Mouse (Mus musculus) limb, embryonic 12.5 days (tissue): ENCODE data around the gene Man2b1. TPM values are rescaled to one million over a fixed set of nuclear protein-coding genes. Genes with fewer than 3 reads are reported as not detected.
A peak's percentile ranks its signal among the peaks of the same experiment; 100 is the strongest.
"Not testable (repeated sequence)": the region's sequence is repeated elsewhere in the genome, so short reads cannot be mapped to it uniquely, and the experiment has no call there.

ENCODE experiments used
- ATAC-seq: fragments of 200-750 bp; cut with Nextera tagmentation; 2 replicates; pipeline ENCODE4 v1.8.0; 2017; ENCODE audit warnings: low read depth, moderate TSS enrichment; ENCODE audit not compliant: insufficient number of reproducible peaks, insufficient read depth, low FRiP score, low TSS enrichment
- H3K27ac ChIP-seq: fragments of 300-500 bp; sonication (generic); 2 replicates; pipeline ENCODE4 v1.5.1; 2016; ENCODE audit warnings: mild to moderate bottlenecking, moderate library complexity
- H3K27me3 ChIP-seq: fragments of 300-500 bp; sonication (generic); 2 replicates; pipeline ENCODE4 v1.6.1; 2016; ENCODE audit warnings: mild to moderate bottlenecking, moderate library complexity
- H3K36me3 ChIP-seq: fragments of 300-500 bp; sonication (generic); 2 replicates; pipeline ENCODE4 v1.6.1; 2016; ENCODE audit warnings: mild to moderate bottlenecking, moderate library complexity
- H3K4me1 ChIP-seq: fragments of 300-500 bp; sonication (generic); replicated peaks from 2 replicates; pipeline ENCODE4 v1.6.1; 2016
- H3K4me2 ChIP-seq: fragments of 300-500 bp; sonication (generic); 2 replicates; pipeline ENCODE4 v1.6.1; 2016; ENCODE audit warnings: mild to moderate bottlenecking, moderate library complexity
- H3K4me3 ChIP-seq: fragments of 300-500 bp; sonication (generic); replicated peaks from 2 replicates; pipeline ENCODE4 v1.5.1; 2016; ENCODE audit warnings: mild to moderate bottlenecking
- H3K9ac ChIP-seq: fragments of 300-500 bp; sonication (generic); replicated peaks from 2 replicates; pipeline ENCODE4 v1.6.1; 2016; ENCODE audit warnings: mild to moderate bottlenecking, moderate library complexity
- H3K9me3 ChIP-seq: fragments of 300-500 bp; sonication (generic); 2 replicates; pipeline ENCODE4 v1.6.1; 2016; ENCODE audit warnings: mild to moderate bottlenecking, moderate library complexity
- WGBS: fragments of 180-500 bp; shearing (Covaris S2); methylation state at CpG from one replicate; pipeline ENCODE4 v1.1.7; 2016; 5-methylcytosine and 5-hydroxymethylcytosine counted together
- polyA plus RNA-seq: library from polyadenylated mRNA; unstranded; fragments of >200 nt; fragmentation: Nextera tagmentation; extraction: Ambion mirVana; gene quantifications from 2 replicates; pipeline ENCODE4 v1.2.1, GENCODE M21; 2016

The Man2b1 gene
- polyA plus RNA-seq, 1 experiment from 2014 or later = 24.2 TPM

DNA sequence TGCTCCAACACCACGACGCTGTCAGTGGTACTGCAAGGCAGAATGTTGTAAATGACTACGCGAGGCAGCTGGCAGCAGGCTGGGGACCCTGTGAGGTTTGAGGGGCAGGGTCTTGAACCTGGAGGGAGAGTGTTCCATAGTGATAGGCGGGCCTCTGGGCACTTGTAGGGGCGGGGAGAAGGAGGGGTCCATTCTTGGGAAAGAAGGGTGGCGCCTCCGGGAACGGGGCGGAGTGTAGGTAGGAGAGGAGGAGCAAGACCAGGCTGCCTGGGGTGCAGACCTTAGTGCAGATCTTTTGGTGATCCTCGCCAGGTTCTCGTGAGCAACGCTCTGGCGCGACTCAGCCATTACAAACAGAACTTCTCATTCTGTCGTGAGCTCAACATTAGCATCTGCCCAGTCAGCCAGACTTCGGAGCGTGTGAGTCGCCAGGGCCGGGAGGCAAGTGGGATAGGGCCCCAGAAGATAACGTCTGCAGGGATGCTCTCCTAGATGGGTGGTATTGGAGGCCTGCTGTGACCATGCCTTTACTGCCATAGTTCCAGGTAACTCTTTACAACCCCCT, 8.5 kb downstream of the Man2b1 start:
- no peak for ATAC-seq
- Histone ChIP-seq H3K9ac (no peak overlapping the region), H3K4me2 (no peak overlapping the region), H3K4me1 (no peaks in the 10 kb centered on the region), H3K4me3 (no peak overlapping the region), H3K9me3 (no peaks in the 10 kb centered on the region), H3K36me3 (peaks cover 70% of the 10 kb centered on the region), H3K27me3 (no peaks in the 10 kb centered on the region), H3K27ac (no peak overlapping the region)
- 28% methylated on average over 21 of the region's 21 CpGs for WGBS

GRCm38 (mm10) chr8:85095051-85095450, 12.0 kb downstream of the Man2b1 start:
- WGBS = 89% methylated on average over 13 of the region's 13 CpGs

GRCm38 (mm10) chr8:85095566-85095965, 12.5 kb downstream of the Man2b1 start:
- 91% methylated on average over 7 of the region's 7 CpGs for WGBS
- no peak for ATAC-seq
- H3K36me3 ChIP-seq = peaks cover 69% of the 10 kb centered on the region

More at GRCm38 (mm10) chr8:85095051-85095450, 12.0 kb downstream of the Man2b1 start:
- Histone ChIP-seq H3K4me3 (no peak overlapping the region), H3K9ac (no peak overlapping the region), H3K36me3 (peaks cover 69% of the 10 kb centered on the region), H3K4me2 (no peak overlapping the region), H3K9me3 (no peaks in the 10 kb centered on the region), H3K27ac (no peak overlapping the region), H3K4me1 (no peaks in the 10 kb centered on the region), H3K27me3 (no peaks in the 10 kb centered on the region)
- no peak for ATAC-seq

GRCm38 (mm10) chr8:85096196-85096595, 13.1 kb downstream of the Man2b1 start:
- Histone ChIP-seq H3K4me1 (no peaks in the 10 kb centered on the region), H3K27me3 (no peaks in the 10 kb centered on the region), H3K9ac (no peak overlapping the region), H3K4me3 (no peak overlapping the region), H3K4me2 (no peak overlapping the region), H3K9me3 (no peaks in the 10 kb centered on the region), H3K36me3 (peaks cover 63% of the 10 kb centered on the region), H3K27ac (no peak overlapping the region)
- no peak for ATAC-seq
- 92% methylated on average over 16 of the region's 16 CpGs for WGBS

More at GRCm38 (mm10) chr8:85095566-85095965, 12.5 kb downstream of the Man2b1 start:
- no peaks in the 10 kb centered on the region for H3K27me3 ChIP-seq
- H3K9ac ChIP-seq = no peak overlapping the region
- no peak overlapping the region for H3K27ac ChIP-seq
- H3K4me3 ChIP-seq = no peak overlapping the region
- no peaks in the 10 kb centered on the region for H3K9me3 ChIP-seq
- H3K4me2 ChIP-seq = no peak overlapping the region
- H3K4me1 ChIP-seq = no peaks in the 10 kb centered on the region

GRCm38 (mm10) chr8:85096850-85097249, 13.8 kb downstream of the Man2b1 start:
- ATAC-seq = no peak
- Histone ChIP-seq H3K9me3 (no peaks in the 10 kb centered on the region), H3K4me1 (no peaks in the 10 kb centered on the region), H3K36me3 (peaks cover 58% of the 10 kb centered on the region), H3K27ac (no peak overlapping the region), H3K4me3 (no peak overlapping the region), H3K27me3 (no peaks in the 10 kb centered on the region), H3K4me2 (no peak overlapping the region), H3K9ac (no peak overlapping the region)
- 88% methylated on average over 4 of the region's 4 CpGs for WGBS

DNA sequence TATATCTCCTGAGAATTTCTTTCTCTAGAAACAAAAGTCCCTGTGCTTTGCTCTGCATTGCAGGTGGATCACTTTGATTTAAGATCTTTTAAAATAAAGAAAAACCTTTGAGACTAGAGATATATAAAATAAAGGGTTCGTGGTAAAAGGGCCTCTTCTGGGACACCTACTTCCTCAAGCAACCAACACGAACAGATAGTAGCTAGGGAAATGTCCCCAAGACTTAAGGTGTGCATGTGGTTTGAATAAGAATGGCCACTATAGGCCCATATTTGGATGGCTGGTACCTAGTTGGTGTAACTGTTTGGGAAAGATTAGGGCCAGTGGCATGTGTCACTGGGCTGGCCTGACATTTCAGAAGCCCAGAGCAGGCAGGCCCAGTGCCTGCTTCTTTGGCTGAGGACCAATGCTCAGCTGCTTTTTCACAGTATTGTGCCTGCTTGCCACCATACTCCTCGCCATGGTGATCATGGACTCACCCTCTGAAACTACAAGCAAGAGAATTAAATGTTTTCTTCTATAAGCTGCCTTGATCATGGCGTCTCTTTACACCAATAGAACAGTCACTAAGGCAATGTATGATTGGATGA, 17.1 kb downstream of the Man2b1 start:
- ATAC-seq = no peak
- Histone ChIP-seq H3K4me2 (no peak overlapping the region), H3K9me3 (no peaks in the 10 kb centered on the region), H3K9ac (no peak overlapping the region), H3K36me3 (peaks cover 35% of the 10 kb centered on the region), H3K4me1 (no peaks in the 10 kb centered on the region), H3K27me3 (no peaks in the 10 kb centered on the region), H3K27ac (no peak overlapping the region), H3K4me3 (no peak overlapping the region)
- WGBS = 84% methylated on average over 4 of the region's 4 CpGs

DNA sequence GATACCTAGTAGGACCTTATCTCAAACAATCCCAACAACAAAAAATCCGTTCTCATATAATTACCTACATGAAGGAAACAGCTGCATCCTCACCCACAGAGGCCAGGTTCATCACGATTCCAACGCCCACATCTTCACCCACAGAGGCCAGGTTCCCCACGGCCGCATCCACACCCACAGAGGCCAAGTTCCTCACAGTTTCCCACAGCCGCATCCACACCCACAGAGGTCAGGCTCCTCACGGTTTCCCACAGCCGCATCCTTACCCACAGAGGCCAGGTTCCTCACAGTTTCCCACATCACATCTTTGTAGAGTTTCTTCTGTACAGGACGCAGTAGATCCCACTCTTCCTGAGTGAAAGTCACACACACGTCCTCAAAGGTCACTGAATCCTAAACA, 30.2 kb downstream of the Man2b1 start:
- no peaks in the 10 kb centered on the region for H3K4me1 ChIP-seq
- H3K36me3 ChIP-seq = peaks cover 43% of the 10 kb centered on the region
- no peak for ATAC-seq

DNA sequence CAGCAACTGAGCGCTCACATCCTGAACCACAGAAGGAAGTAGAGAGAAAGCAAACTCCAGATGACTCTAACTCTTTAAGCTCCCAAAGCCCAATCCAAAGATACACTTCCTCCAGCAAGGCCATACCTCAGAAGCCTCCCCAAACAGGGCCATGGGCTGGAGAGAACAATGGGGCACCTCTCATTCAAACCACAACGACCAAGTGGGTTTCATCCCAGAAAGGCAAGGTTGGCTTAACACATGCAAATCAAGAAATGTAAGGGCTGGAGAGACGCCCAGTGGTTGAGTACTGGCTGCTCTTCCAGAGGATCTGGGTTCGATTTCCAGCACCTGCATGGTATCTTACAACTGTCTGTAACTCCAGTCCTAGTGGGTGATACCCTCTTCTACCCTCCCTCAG, 32.4 kb downstream of the Man2b1 start:
- WGBS = 80% methylated on average over 4 of the region's 4 CpGs

More for the DNA sequence above, 30.2 kb downstream of the Man2b1 start:
- Histone ChIP-seq H3K4me3 (no peak overlapping the region), H3K4me2 (no peak overlapping the region), H3K9me3 (0 out of 2 replicates have a peak, but pooled peaks cover 5% of the 10 kb centered on the region), H3K27ac (no peak overlapping the region), H3K27me3 (no peaks in the 10 kb centered on the region), H3K9ac (no peak overlapping the region)
- WGBS = 95% methylated on average over 10 of the region's 10 CpGs

DNA sequence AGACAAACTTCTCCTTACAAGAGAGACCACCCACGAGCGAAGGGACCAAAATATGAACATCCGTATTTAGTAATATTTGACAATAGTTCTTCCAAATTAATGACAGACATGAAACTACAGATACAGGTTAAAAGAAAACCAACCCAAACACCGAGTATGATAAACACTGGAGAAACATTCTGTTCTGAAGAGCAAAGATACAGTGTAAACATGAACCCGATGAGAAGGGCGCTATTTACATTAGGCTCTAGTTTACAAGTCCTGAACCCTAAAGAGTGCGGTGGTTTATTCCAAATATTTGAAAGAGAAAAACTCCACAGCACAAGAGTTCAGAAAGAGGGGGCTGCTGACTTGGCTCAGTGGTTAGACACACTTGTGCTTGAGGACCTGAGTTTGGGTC, 33.9 kb downstream of the Man2b1 start:
- Histone ChIP-seq H3K9ac (no peak overlapping the region), H3K9me3 (0 out of 2 replicates have a peak, but pooled peaks cover 5% of the 10 kb centered on the region), H3K4me1 (peaks cover 7% of the 10 kb centered on the region), H3K27me3 (no peaks in the 10 kb centered on the region), H3K27ac (no peak overlapping the region), H3K36me3 (peaks cover 12% of the 10 kb centered on the region), H3K4me3 (no peak overlapping the region), H3K4me2 (no peak overlapping the region)
- ATAC-seq = no peak
- WGBS = 95% methylated on average over 7 of the region's 7 CpGs

More for the DNA sequence above, 32.4 kb downstream of the Man2b1 start:
- Histone ChIP-seq H3K4me3 (no peak overlapping the region), H3K36me3 (peaks cover 27% of the 10 kb centered on the region), H3K27me3 (no peaks in the 10 kb centered on the region), H3K4me1 (peaks cover 7% of the 10 kb centered on the region), H3K4me2 (no peak overlapping the region), H3K27ac (no peak overlapping the region), H3K9ac (no peak overlapping the region), H3K9me3 (0 out of 2 replicates have a peak, but pooled peaks cover 5% of the 10 kb centered on the region)
- no peak for ATAC-seq

DNA sequence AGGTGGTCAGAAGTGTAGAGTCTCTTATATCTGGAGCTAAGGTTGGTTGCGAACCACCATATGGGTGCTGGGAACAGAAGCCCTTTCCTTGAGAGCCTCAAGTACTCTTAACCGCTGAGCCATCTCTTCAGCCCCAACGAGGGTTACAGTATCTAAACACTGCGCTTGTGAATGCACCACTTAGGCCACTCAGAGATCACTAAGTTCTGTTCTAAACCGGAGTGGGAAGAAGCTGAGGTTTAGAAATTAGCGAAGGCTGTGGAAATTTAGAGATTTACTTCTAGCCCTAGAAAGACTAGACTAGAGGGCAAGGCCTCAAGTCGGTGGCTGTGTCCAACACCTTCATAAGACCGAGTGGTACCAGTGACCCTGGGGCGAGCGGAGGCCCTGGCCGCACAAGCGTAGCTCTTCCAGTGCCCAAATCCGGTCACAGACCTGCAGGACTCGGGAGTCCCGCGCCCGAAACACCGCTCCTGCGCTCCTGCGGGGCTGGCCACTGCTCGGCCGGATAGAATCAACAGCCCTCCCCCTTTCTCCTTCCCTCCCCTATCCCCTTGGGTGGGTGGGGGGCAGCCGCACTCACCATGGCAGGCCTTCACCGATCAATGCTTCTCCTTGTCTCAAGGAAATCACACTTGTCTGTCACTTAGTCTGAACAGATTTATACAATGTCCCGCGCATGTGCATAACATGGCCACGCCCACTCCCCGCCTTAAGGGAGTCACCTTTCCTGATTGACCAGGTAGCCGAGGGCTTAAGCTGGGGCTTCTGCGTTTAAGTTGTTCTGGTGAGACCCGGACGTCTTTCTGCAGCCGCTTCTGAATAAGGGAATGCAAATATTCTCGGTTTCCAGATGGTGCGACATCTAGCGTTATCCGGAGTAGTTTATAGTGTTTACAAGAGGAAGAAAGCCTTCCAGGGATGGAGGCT, 36.2 kb downstream of the Man2b1 start:
- peak overlapping the region; percentile 80 for H3K27ac ChIP-seq
- WGBS = 8% methylated on average over 37 of the region's 37 CpGs
- ATAC-seq = peak; percentile 86

GRCm38 (mm10) chr8:85120251-85120650, 37.2 kb downstream of the Man2b1 start:
- not testable (repeated sequence) for ATAC-seq, H3K36me3 ChIP-seq, H3K4me1 ChIP-seq, H3K4me2 ChIP-seq, H3K4me3 ChIP-seq, H3K9ac ChIP-seq, H3K27ac ChIP-seq, H3K9me3 ChIP-seq, H3K27me3 ChIP-seq
- 82% methylated on average over 5 of the region's 5 CpGs for WGBS

More for the DNA sequence above, 36.2 kb downstream of the Man2b1 start:
- no peaks in the 10 kb centered on the region for H3K27me3 ChIP-seq
- H3K4me1 ChIP-seq = peaks cover 7% of the 10 kb centered on the region
- H3K9ac ChIP-seq = peak overlapping the region; percentile 72
- H3K4me3 ChIP-seq = peak overlapping the region; percentile 60
- peaks cover 6% of the 10 kb centered on the region for H3K36me3 ChIP-seq
- 0 out of 2 replicates have a peak, but pooled peaks cover 4% of the 10 kb centered on the region for H3K9me3 ChIP-seq
- peak overlapping the region; percentile 70 for H3K4me2 ChIP-seq
